Mouse (Mus musculus): ENCODE data around the gene Coq10b. TPM values are rescaled to one million over a fixed set of nuclear protein-coding genes. Genes with fewer than 3 reads are reported as not detected.

Coq10b gene
- polyA plus RNA-seq, 1 experiment from 2014 or later: 18.2 TPM

Other genes starting within 250 kb of the Coq10b start
- 25.8 and 36.7 TPM in 2 replicates for gene Ankrd44, start 126.4 kb upstream of the Coq10b start, polyA plus RNA-seq (2015; fragmentation: Nextera tagmentation; extraction: Ambion mirVana)
- 339 and 381 TPM in 2 replicates for gene Sf3b1, start 25.3 kb upstream of the Coq10b start, polyA plus RNA-seq (2015; fragmentation: Nextera tagmentation; extraction: Ambion mirVana)
- gene Hspe1, start 35.4 kb downstream of the Coq10b start, polyA plus RNA-seq (2015; fragmentation: Nextera tagmentation; extraction: Ambion mirVana): 407 and 434 TPM in 2 replicates
- 330 and 337 TPM in 2 replicates for gene Hspd1, start 35.5 kb downstream of the Coq10b start, polyA plus RNA-seq (2015; fragmentation: Nextera tagmentation; extraction: Ambion mirVana)
- 149 and 165 TPM in 2 replicates for gene Mob4, start 78.5 kb downstream of the Coq10b start, polyA plus RNA-seq (2015; fragmentation: Nextera tagmentation; extraction: Ambion mirVana)
- 30.2 and 32.2 TPM in 2 replicates for gene Rftn2, start 174.0 kb downstream of the Coq10b start, polyA plus RNA-seq (2015; fragmentation: Nextera tagmentation; extraction: Ambion mirVana)
- 2.4 and 2.8 TPM in 2 replicates for gene Mars2, start 184.4 kb downstream of the Coq10b start, polyA plus RNA-seq (2015; fragmentation: Nextera tagmentation; extraction: Ambion mirVana)